Mouse (Mus musculus) limb, embryonic 10.5 days (tissue): ENCODE data around the gene Gbf1. TPM values are rescaled to one million over a fixed set of nuclear protein-coding genes. Genes with fewer than 3 reads are reported as not detected.
"Not testable (repeated sequence)": the region's sequence is repeated elsewhere in the genome, so short reads cannot be mapped to it uniquely, and the experiment has no call there.

Experiments used
- DNase-seq: peaks from one replicate; pipeline ENCODE4 v3.0.0-alpha.2; 2017; ENCODE audit warnings: low spot score
- H3K27ac ChIP-seq: fragments of 300-500 bp; sonication (generic); 2 replicates; pipeline ENCODE4 v1.5.1; 2016; ENCODE audit warnings: mild to moderate bottlenecking
- H3K27me3 ChIP-seq: fragments of 300-500 bp; sonication (generic); 2 replicates; pipeline ENCODE4 v1.6.1; 2016; ENCODE audit warnings: low read depth, mild to moderate bottlenecking; ENCODE audit not compliant: poor library complexity, severe bottlenecking
- H3K36me3 ChIP-seq: fragments of 300-500 bp; sonication (generic); 2 replicates; pipeline ENCODE4 v1.6.1; 2016; ENCODE audit warnings: mild to moderate bottlenecking, moderate library complexity
- H3K4me1 ChIP-seq: fragments of 300-500 bp; sonication (generic); 2 replicates; pipeline ENCODE4 v1.6.1; 2016
- H3K4me3 ChIP-seq: fragments of 300-500 bp; sonication (generic); 2 replicates; pipeline ENCODE4 v1.5.1; 2016; ENCODE audit warnings: mild to moderate bottlenecking, moderate library complexity
- H3K9me3 ChIP-seq: fragments of 300-500 bp; sonication (generic); replicated peaks from 2 replicates; pipeline ENCODE4 v1.6.1; 2016; ENCODE audit warnings: mild to moderate bottlenecking
- WGBS: fragments of 180-500 bp; shearing (Covaris S2); methylation state at CpG from one replicate; pipeline ENCODE4 v1.1.7; 2016; 5-methylcytosine and 5-hydroxymethylcytosine counted together
- polyA plus RNA-seq: library from polyadenylated mRNA; unstranded; fragments of >200 nt; fragmentation: Nextera tagmentation; extraction: Ambion mirVana; gene quantifications from 2 replicates; pipeline ENCODE4 v1.2.1, GENCODE M21; 2016

The Gbf1 gene
- 39.5 and 47.8 TPM in 2 replicates for polyA plus RNA-seq

DNA sequence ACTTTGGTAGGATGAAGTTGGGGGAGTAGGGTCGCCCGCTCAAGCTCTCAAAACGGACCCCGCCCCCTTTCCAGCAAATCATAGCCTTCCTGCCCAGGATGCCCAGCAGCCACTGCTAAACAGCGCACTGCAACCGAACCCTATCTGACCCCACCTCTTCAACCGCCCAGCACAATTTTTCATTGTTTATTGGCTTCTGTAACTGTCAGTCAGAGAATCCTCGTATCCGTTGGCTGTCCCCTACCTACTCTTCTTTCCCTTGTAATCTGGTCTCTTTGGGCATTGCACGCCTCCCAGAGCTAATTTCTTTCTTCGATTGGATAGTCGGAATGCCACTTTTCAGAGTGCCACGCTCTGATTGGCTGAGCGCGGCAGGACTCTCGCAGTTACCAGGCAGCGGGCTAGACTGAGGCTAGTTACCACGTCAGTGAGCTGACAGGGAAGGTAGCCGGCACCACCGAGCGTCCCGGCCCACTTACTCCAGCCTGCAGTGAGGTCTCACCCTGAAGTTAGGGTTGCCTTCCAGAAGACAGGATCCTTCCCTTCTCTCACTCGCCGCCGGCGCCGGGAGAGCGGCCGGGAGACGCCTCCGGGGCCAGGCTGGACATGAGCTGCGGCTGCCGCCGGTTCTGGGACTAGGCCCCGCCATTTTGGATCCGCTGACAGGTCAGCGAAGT lies at the start of gene Gbf1:
Gene Gbf1 (plus strand): TSS at position 383 of the 677 bp plus-strand sequence.
- peak within 1 kb of the TSS; percentile 73 for H3K27ac ChIP-seq
- H3K4me1 ChIP-seq: peaks cover 43% of the 10 kb centered on the region
- peak within 1 kb of the TSS; percentile 93 for H3K4me3 ChIP-seq
- peaks cover 38% of the 10 kb centered on the region for H3K27me3 ChIP-seq
- H3K9me3 ChIP-seq: no peaks in the 10 kb centered on the region
- no peaks in the 10 kb centered on the region for H3K36me3 ChIP-seq
- peak; percentile 88 for DNase-seq
- WGBS: under 1% methylated on average over 37 of the region's 37 CpGs

DNA sequence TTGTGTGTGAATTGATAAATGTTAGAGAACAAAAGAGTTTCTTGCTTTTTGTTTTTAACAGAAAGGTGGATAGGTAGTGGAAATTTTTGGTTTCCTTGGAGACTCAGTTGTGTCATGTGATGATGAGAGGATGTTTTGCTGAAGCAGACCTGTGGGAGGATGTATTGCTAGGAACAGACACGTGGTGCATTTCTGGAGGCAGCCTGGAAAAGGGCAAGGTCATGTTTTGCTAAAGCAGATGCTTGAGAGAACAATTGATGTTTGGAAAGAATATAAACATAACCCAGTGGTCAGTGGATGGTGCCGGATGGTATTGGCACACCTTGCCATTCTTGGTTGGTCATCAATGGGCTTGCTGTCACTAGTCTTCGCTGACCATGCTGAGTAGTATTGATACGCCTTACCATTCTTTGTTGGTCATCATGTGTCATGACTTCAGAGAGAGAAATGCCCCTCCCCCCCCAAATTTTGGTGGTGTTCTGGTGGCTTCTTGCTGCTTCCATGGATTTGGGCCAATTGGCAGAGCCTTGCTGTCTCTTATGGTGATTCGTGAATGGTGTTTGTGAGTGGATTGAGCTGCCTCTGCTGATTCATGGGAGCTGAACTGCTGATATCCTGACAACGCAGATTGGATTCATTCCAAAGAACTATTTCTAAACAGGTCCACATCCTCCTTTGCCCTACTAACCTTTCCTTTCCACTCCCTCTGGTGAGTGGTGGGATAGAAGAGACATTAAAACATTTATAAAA lies 48.7 kb upstream of the Gbf1 start:
- 88% methylated on average over 6 of the region's 6 CpGs for WGBS
- H3K27ac ChIP-seq: no peak overlapping the region

DNA sequence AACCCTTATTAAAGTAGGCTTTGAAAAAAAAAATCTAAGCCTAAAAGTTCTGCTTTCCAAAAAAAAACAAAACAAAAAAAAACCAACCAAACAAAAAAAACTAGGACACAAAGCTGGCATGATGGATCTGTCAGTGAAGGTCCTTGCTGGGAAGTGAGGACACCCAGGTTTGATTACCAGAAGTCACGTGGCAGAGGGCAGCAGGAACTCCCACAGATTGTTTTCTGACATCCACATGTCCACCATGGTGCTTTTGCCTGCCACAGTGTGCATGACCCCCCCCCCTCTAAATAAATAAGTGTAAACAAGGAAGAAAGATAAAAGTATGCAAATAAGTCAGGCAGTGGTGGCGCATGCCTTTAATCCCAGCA lies 48.1 kb upstream of the Gbf1 start:
- H3K27ac ChIP-seq: no peak overlapping the region
- no peak for DNase-seq
- WGBS: 76% methylated on average over 2 of the region's 2 CpGs
- no peaks in the 10 kb centered on the region for H3K36me3 ChIP-seq
- no peaks in the 10 kb centered on the region for H3K9me3 ChIP-seq
- no peak overlapping the region for H3K4me3 ChIP-seq
- H3K4me1 ChIP-seq: no peaks in the 10 kb centered on the region
- H3K27me3 ChIP-seq: no peaks in the 10 kb centered on the region

More for the DNA sequence above, 48.7 kb upstream of the Gbf1 start:
- Histone ChIP-seq H3K9me3 (no peaks in the 10 kb centered on the region), H3K4me3 (no peak overlapping the region), H3K36me3 (no peaks in the 10 kb centered on the region), H3K27me3 (no peaks in the 10 kb centered on the region), H3K4me1 (no peaks in the 10 kb centered on the region)
- DNase-seq: no peak

DNA sequence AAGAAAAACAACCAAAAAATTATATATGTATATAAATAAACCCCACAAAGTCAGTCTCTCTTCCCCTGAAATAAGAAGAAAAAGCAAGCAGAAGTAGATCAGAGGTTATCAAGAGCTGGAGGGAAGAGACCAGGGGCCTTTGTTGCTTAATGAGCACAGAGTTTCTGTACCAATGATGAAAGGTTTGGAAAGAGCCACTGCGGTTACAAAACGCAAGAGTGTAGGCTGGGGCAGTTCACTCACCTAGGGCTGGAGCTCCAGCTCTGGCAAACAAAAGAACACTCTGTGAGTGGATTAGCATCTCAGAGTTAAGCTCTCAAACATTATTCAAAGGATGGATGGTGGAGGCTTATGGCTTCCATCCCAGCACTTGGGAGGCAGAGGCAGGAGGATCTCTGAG lies 42.1 kb upstream of the Gbf1 start:
- Histone ChIP-seq H3K36me3 (no peaks in the 10 kb centered on the region), H3K9me3 (no peaks in the 10 kb centered on the region), H3K27me3 (no peaks in the 10 kb centered on the region), H3K27ac (no peak overlapping the region), H3K4me1 (no peaks in the 10 kb centered on the region), H3K4me3 (no peak overlapping the region)
- WGBS: 84% methylated on average over 2 of the region's 2 CpGs
- no peak for DNase-seq

DNA sequence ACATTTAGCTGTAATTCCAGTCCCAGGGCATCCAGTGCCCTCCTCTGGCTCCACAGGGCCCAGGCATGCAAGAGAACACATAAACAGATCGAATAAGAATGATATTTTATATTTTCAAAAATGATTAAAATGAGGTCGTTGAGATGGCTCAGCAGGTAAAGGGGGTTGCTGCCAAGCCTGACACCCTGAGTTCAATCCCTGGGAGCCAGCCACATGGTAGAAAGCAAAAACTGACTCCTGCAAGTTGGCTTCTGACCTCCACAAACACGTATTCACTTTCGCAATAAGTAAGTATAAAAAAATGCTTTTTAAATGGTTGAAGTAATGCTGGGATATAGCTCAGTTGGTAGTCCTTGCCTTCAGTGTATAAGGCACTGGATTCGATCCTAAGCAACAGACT lies 41.5 kb upstream of the Gbf1 start:
- no peak for DNase-seq
- H3K4me1 ChIP-seq: no peaks in the 10 kb centered on the region
- no peaks in the 10 kb centered on the region for H3K36me3 ChIP-seq
- H3K9me3 ChIP-seq: no peaks in the 10 kb centered on the region
- 89% methylated on average over 5 of the region's 5 CpGs for WGBS
- H3K4me3 ChIP-seq: no peak overlapping the region
- no peak overlapping the region for H3K27ac ChIP-seq
- no peaks in the 10 kb centered on the region for H3K27me3 ChIP-seq

DNA sequence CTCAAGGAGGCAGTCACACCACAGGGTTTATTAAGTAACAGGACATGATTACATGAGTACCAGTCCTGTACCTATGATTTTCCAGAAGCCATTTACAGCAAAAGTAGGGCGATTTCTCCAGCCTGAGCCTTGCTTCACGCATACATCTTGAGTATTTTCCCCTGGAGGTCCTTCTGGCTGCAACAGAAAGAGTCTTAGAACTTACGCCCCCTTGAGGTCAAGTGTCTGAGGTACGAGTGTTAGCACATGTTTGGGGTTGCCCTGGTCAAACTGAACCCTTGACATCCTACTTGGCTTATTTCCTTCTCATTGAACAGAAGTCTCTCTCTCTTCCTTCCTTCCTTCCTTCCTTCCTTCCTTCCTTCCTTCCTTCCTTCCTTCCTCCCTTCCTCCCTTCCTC lies 37.7 kb upstream of the Gbf1 start:
- Histone ChIP-seq H3K4me3 (no peak overlapping the region), H3K27ac (no peak overlapping the region), H3K27me3 (no peaks in the 10 kb centered on the region), H3K4me1 (no peaks in the 10 kb centered on the region), H3K36me3 (no peaks in the 10 kb centered on the region), H3K9me3 (no peaks in the 10 kb centered on the region)
- 57% methylated on average over 4 of the region's 4 CpGs for WGBS
- DNase-seq: no peak

DNA sequence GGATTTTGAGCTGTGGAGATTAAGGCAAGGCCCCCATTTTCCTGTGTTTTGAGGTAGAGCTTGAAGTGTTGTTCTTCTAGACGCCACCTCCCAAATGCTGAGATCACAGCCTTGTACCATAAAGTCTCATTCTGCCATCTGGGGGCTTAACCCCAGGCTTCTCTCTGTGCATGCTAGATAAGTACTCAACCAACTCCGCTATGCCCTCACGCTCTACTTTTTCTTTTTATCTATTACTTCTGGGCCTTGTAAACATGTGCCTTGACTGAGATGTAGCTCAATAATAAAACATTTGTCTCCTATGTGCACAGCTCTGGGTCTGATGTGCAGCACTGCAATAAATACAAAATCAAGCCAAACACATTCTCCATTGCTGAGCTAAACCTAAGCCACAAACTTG lies 32.9 kb upstream of the Gbf1 start:
- Histone ChIP-seq H3K27me3 (no peaks in the 10 kb centered on the region), H3K4me3 (no peak overlapping the region), H3K36me3 (no peaks in the 10 kb centered on the region), H3K9me3 (no peaks in the 10 kb centered on the region), H3K4me1 (no peaks in the 10 kb centered on the region), H3K27ac (no peak overlapping the region)
- DNase-seq: no peak
- 91% methylated on average over 3 of the region's 3 CpGs for WGBS

DNA sequence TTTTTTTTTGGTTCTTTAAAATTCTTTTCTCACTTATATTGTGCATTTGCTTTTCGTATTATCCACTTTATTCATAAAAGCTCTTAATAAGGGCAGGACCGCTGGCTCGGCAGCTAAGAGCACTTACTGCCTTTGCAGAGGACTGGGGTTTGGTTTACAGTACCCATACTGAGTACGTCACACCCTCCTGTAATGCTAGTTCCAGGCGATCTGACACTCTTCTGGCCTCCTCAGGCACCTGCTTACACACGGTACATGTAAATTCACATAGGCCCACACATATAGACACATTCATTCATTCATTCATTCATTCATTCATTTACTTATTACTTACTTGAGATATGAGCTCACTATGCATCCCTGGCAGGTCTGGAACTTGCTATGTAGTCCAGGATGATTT lies 31.4 kb upstream of the Gbf1 start:
- Histone ChIP-seq H3K27me3 (no peaks in the 10 kb centered on the region), H3K27ac (no peak overlapping the region), H3K4me3 (no peak overlapping the region), H3K4me1 (no peaks in the 10 kb centered on the region), H3K9me3 (no peaks in the 10 kb centered on the region), H3K36me3 (no peaks in the 10 kb centered on the region)
- 78% methylated on average over 6 of the region's 6 CpGs for WGBS
- DNase-seq: no peak

DNA sequence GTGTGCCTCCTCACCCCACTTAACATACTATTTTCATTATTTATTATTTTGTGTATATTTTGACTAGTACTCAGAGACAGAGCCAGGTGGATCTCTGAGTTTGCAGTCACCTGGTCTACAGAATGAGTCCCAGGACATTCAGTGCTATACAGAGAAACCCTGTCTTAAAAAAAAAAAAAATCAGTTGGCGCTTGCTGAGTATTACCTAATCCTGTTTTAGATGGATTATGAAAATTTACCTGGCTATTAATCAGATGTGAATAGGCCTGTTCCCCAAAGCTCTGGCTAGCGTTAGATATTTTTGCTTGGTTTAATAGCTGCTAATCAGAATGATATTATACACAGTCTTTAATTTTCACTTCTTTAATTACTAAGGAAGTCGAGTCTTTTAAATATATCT lies 28.4 kb upstream of the Gbf1 start:
- 85% methylated on average over 3 of the region's 3 CpGs for WGBS
- Histone ChIP-seq H3K27me3 (peaks cover 8% of the 10 kb centered on the region; the same call in 1 of the 2 replicates), H3K4me3 (no peak overlapping the region), H3K9me3 (no peaks in the 10 kb centered on the region), H3K36me3 (no peaks in the 10 kb centered on the region), H3K4me1 (no peaks in the 10 kb centered on the region), H3K27ac (no peak overlapping the region)
- no peak for DNase-seq

DNA sequence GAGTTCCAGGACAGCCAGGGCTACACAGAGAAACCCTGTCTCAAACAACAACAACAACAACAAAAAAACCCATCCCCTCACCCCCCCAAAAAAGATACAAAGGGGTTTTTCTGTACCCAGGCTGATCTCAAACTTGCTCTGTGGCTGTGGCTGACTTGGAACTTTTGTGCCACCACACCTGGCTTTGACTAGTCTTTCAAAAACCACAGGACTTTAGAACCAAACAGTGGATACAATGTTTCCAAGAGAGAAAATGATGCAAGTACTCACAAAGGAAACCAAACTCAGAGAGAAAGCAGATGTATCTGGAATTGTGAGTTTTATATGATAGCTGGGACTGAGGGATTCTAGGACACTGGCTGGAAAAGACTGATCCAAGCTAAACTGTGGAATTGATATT lies 27.7 kb upstream of the Gbf1 start:
- H3K9me3 ChIP-seq: no peaks in the 10 kb centered on the region
- no peak overlapping the region for H3K27ac ChIP-seq
- no peaks in the 10 kb centered on the region for H3K36me3 ChIP-seq
- no peak for DNase-seq
- peaks cover 8% of the 10 kb centered on the region; the same call in 1 of the 2 replicates for H3K27me3 ChIP-seq
- no peak overlapping the region for H3K4me3 ChIP-seq
- no peaks in the 10 kb centered on the region for H3K4me1 ChIP-seq

DNA sequence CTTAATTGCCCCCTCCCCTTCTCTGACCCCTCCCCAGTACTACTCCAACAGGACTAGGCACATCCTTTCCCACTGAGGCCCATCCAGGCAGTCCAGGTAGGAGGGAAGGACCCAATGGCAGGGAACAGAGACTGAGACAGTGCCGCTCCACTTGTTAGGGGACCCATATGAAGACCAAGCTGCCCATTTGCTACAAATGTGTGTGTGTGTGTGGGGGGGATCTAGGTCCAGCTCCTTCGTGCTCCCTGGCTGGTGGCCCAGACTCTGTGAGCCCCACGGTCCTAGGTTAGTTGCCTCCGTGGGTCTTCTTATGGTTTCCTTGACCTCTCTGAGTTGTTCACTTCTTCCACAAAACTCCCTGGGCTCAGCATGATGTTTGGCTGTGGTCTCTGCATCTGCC lies 26.0 kb upstream of the Gbf1 start:
- 0 out of 2 replicates have a peak, but pooled peaks cover 3% of the 10 kb centered on the region for H3K4me1 ChIP-seq
- H3K4me3 ChIP-seq: no peak overlapping the region
- no peaks in the 10 kb centered on the region for H3K36me3 ChIP-seq
- no peak for DNase-seq
- H3K27me3 ChIP-seq: peaks cover 22% of the 10 kb centered on the region
- 78% methylated on average over 4 of the region's 4 CpGs for WGBS
- no peaks in the 10 kb centered on the region for H3K9me3 ChIP-seq
- no peak overlapping the region for H3K27ac ChIP-seq

DNA sequence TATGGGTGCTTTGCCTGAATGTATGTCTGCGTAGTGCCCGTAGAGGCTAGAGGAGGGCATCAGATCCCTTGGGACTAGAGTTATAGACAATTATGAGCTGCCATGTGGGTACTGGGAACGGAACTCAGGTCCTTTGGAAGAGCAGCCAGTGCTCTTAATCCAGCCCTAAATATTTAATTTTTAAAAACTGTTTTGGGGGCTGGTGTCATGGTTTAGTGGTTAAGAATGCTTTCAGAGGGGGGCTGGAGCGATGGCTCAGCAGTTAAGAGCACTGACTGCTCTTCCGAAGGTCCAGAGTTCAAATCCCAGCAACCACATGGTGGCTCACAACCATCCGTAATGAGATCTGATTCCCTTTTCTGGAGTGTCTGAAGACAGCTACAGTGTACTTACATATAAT lies 22.6 kb upstream of the Gbf1 start:
- peaks cover 56% of the 10 kb centered on the region for H3K27me3 ChIP-seq
- WGBS: 73% methylated on average over 6 of the region's 6 CpGs
- H3K27ac ChIP-seq: not testable (repeated sequence)

DNA sequence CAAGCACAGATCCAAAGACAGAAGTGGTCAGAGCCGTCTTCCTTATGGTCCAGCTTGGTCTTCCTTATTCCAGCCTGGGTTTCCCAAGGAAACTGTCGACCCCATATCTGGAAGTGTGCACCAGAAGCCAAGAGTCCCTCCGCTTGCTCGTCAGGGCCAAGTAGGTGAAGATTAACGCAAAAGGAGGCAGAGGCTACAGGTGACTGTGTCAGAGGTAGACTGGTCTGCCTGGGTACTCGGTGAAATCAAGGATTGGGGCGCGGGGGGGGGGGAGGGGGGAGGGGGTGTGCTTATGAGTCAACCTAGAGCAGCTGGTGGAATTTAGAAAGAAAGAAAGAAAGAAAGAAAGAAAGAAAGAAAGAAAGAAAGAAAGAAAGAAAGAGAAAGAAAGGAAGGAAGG lies 21.0 kb upstream of the Gbf1 start:
- no peak for DNase-seq
- no peak overlapping the region for H3K27ac ChIP-seq
- H3K27me3 ChIP-seq: peaks cover 72% of the 10 kb centered on the region
- no peaks in the 10 kb centered on the region for H3K36me3 ChIP-seq
- WGBS: 11% methylated on average over 8 of the region's 8 CpGs
- peaks cover 22% of the 10 kb centered on the region for H3K4me1 ChIP-seq
- no peaks in the 10 kb centered on the region for H3K9me3 ChIP-seq
- H3K4me3 ChIP-seq: peak overlapping the region; percentile 21

More for the DNA sequence above, 22.6 kb upstream of the Gbf1 start:
- not testable (repeated sequence) for H3K4me1 ChIP-seq, H3K36me3 ChIP-seq, H3K4me3 ChIP-seq, DNase-seq, H3K9me3 ChIP-seq
